ENCODE assay signal across 8 mouse cellular contexts in the genomic region with DNA sequence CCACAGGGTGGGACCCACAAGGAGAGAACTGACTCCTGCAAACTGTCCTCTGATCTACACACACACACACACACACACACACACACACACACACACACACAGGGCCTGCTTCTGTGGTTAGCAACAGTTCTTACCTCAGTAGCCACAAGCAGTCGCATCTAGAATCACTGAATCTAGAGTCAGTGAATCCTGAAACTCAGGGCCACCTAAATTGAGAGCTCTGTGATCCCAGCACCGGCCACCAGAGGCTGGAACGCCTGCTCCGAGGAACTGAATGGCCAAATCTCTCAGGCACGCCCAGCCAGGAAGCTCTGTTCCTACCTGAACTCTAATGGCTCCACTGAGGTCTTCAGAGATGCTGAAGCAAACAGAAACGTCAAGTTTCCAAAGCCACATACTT. TPM values are rescaled to one million over a fixed set of nuclear protein-coding genes. Genes with fewer than 3 reads are reported as not detected.
A peak's percentile ranks its signal among the peaks of the same experiment; 100 is the strongest.
DNase-seq lines count a peak whose midpoint lies in the region; ATAC-seq lines count a peak whose summit lies in the region.

No protein-coding gene starts in this region.

- H3K4me3 ChIP-seq in hindbrain, embryonic 11.5 days (ENCODE audit: low read depth, low read length) = no peak overlapping the region
- H3K4me3 ChIP-seq in hindbrain, embryonic 12.5 days = no peak overlapping the region

- no peak for ATAC-seq in hindbrain, embryonic 11.5 days (ENCODE audit: low FRiP score)
- no peak for ATAC-seq in hindbrain, embryonic 12.5 days (ENCODE audit: low FRiP score)

- H3K27ac ChIP-seq in hindbrain, embryonic 11.5 days (ENCODE audit: low read depth, low read length) = no peak overlapping the region
- no peak overlapping the region for H3K27ac ChIP-seq in hindbrain, embryonic 12.5 days

- no peak overlapping the region for H3K9ac ChIP-seq in hindbrain, embryonic 11.5 days (ENCODE audit: low read depth, low read length)
- H3K9ac ChIP-seq in hindbrain, embryonic 12.5 days = no peak overlapping the region

- no peaks in the 10 kb centered on the region for H3K27me3 ChIP-seq in hindbrain, embryonic 11.5 days (ENCODE audit: control insufficient read depth, insufficient read depth, low read length)
- no peaks in the 10 kb centered on the region for H3K27me3 ChIP-seq in hindbrain, embryonic 12.5 days

- H3K4me2 ChIP-seq in hindbrain, embryonic 11.5 days (replicated peaks; ENCODE audit: low read depth, low read length) = no peak overlapping the region
- no peak overlapping the region for H3K4me2 ChIP-seq in hindbrain, embryonic 12.5 days (replicated peaks)

- H3K9me3 ChIP-seq in hindbrain, embryonic 11.5 days (ENCODE audit: control insufficient read depth, low read length) = no peaks in the 10 kb centered on the region
- no peaks in the 10 kb centered on the region for H3K9me3 ChIP-seq in hindbrain, embryonic 12.5 days (replicated peaks)

- DNase-seq in hindbrain, embryonic 11.5 days (ENCODE audit: low spot score) = peak; percentile 12
- DNase-seq in CD4-positive, CD25-positive, alpha-beta regulatory T cell, adult 2 months (ENCODE audit: low read depth, low spot score) = peak; percentile 49
- DNase-seq in adrenal gland, postnatal 25 days = peak; percentile 45
- peak; percentile 80 for DNase-seq in lung, postnatal 10 days
- no peak for DNase-seq in cerebellum, adult 9-11 months
- DNase-seq in heart, adult 11 months = no peak
- DNase-seq in layer of hippocampus, adult 9-10 months (ENCODE audit: low spot score) = no peak

- no peaks in the 10 kb centered on the region for H3K36me3 ChIP-seq in hindbrain, embryonic 11.5 days (ENCODE audit: control insufficient read depth, insufficient read depth, low read length)
- no peaks in the 10 kb centered on the region for H3K36me3 ChIP-seq in hindbrain, embryonic 12.5 days

- WGBS in hindbrain, embryonic 11.5 days = 34% methylated on average over 6 of the region's 6 CpGs
- whole genome bisulfite sequencing in hindbrain, embryonic 12.5 days = 33% methylated on average over 6 of the region's 6 CpGs

- H3K4me1 ChIP-seq in hindbrain, embryonic 11.5 days (replicated peaks; ENCODE audit: control insufficient read depth, insufficient read depth, low read length) = no peaks in the 10 kb centered on the region
- H3K4me1 ChIP-seq in hindbrain, embryonic 12.5 days = no peaks in the 10 kb centered on the region

RNA-seq across cellular contexts. Expression of a gene that starts 57.6 kb away (rescaled TPM):
- 3.6 and 4.0 TPM in 2 replicates for polyA plus RNA-seq in hindbrain, embryonic 11.5 days (2014; fragmentation: Nextera tagmentation; extraction: Ambion mirVana)
- 5.8 and 6.3 TPM in 2 replicates for polyA plus RNA-seq in hindbrain, embryonic 12.5 days (2016; fragmentation: Nextera tagmentation; extraction: Ambion mirVana)
- total RNA-seq in adrenal gland, postnatal 25 days (2021) = 7.6 and 11.7 TPM in 2 replicates

RNA-seq across cellular contexts. Expression of a gene that starts 59.2 kb away (rescaled TPM):
- polyA plus RNA-seq in hindbrain, embryonic 11.5 days (2014; fragmentation: Nextera tagmentation; extraction: Ambion mirVana) = 48.1 and 50.0 TPM in 2 replicates
- polyA plus RNA-seq in hindbrain, embryonic 12.5 days (2016; fragmentation: Nextera tagmentation; extraction: Ambion mirVana) = 50.9 and 60.3 TPM in 2 replicates
- 61.0 and 94.1 TPM in 2 replicates for total RNA-seq in adrenal gland, postnatal 25 days (2021)

RNA-seq across cellular contexts. Expression of a gene that starts 59.4 kb away (rescaled TPM):
- 69.9 and 78.8 TPM in 2 replicates for polyA plus RNA-seq in hindbrain, embryonic 11.5 days (2014; fragmentation: Nextera tagmentation; extraction: Ambion mirVana)
- 168 and 182 TPM in 2 replicates for polyA plus RNA-seq in hindbrain, embryonic 12.5 days (2016; fragmentation: Nextera tagmentation; extraction: Ambion mirVana)
- total RNA-seq in adrenal gland, postnatal 25 days (2021) = 41.7 and 54.6 TPM in 2 replicates

Comparison
In these comparisons a context has a peak if more than half of its experiments do, and no peak if none do; other contexts are left out.
1. DNase-seq: peak in hindbrain, embryonic 11.5 days (single experiment), CD4-positive, CD25-positive, alpha-beta regulatory T cell, adult 2 months (single experiment), adrenal gland, postnatal 25 days (single experiment) and lung, postnatal 10 days (single experiment); none in cerebellum, adult 9-11 months (single experiment), heart, adult 11 months (single experiment) and layer of hippocampus, adult 9-10 months (single experiment).